Mouse (Mus musculus): ENCODE measurements at regions not wholly inside any gene's neighbourhood (a gene's known extent, or its start where the extent isn't known, plus 50 kb on each side); places are given as distances from the start of the nearest gene placed in this dataset.

- no peak for DNase-seq (ENCODE audit: low spot score)
Observed at GRCm38 (mm10) chr14:104661696-104662095, 139.3 kb upstream of the Rnf219 start.

- DNase-seq (ENCODE audit: low spot score): no peak
Observed at GRCm38 (mm10) chr14:104658751-104659150, 136.3 kb upstream of the Rnf219 start.

GRCm38 (mm10) chr14:104649980-104650379, 127.5 kb upstream of the Rnf219 start:
- DNase-seq (ENCODE audit: low spot score): no peak

- DNase-seq (ENCODE audit: low spot score): no peak
Observed at GRCm38 (mm10) chr14:104644626-104645025, 122.2 kb upstream of the Rnf219 start.

GRCm38 (mm10) chr14:104642783-104643182, 120.3 kb upstream of the Rnf219 start:
- no peak for DNase-seq (ENCODE audit: low spot score)

GRCm38 (mm10) chr14:104639300-104639699, 116.9 kb upstream of the Rnf219 start:
- DNase-seq (ENCODE audit: low spot score): no peak

- no peak for DNase-seq (ENCODE audit: low spot score)
Observed at GRCm38 (mm10) chr14:104611467-104611866, 89.0 kb upstream of the Rnf219 start.

DNA sequence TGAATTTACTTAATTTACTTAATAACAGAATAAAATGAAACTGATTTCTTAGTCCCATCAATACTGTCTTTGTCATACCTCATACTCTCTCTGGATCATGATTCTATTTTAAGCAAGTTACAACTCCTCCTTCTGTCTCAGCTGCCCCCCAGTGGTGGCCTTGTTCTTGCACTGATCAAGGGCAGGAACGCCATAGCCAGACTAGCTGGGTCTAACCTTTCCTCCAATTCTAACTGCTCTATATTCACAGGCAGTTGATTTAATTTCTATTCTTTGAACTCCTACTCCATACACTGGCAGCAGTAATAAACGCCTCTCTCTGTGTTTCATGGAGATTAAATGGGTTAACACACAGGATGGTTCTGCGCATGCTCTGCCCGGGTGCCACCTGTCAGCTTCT, 87.9 kb upstream of the Rnf219 start:
- no peak for DNase-seq (ENCODE audit: low spot score)

DNA sequence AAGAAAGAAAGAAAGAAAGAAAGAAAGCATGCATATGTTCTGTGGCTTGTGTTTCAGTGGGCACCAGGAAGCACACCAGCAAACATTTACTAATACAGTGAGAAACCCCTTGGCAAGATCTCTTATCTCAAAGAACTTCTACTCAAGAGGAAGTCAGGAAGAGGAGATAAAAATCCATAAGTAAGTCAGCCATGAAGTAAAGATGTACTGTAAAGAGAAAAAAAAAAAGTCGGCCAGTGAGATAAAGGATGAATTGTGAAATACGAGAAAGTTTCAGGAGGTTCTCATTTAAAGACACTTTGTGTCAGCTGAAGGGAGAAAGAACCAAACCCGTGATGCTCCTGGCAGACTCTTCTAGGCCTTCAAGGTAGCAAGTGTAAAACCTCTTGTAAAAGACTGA, 72.4 kb upstream of the Rnf219 start:
- DNase-seq (ENCODE audit: low spot score): no peak
